9 mouse cellular contexts compared by ENCODE assay signal in the genomic region with DNA sequence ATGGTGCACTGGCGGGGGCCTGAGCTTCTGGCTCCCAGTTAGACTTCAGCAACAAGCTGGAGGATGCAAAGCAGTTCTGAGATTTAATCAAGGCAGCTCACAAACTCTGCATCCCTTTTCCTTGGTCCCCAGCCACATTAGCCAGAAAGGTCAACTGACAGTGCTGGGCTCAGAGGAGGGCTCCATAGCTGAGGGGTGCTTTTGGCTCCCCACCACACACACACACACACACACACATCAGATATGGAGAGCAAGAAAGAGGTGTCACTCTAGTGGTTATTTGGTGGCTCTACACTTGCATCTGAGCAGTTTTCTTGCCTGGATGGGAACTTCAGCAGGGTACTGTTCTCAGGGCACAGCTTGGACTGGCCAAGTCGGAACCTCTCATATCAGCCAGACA. TPM values are rescaled to one million over a fixed set of nuclear protein-coding genes. Genes with fewer than 3 reads are reported as not detected.
DNase-seq lines count a peak whose midpoint lies in the region; ATAC-seq lines count a peak whose summit lies in the region.
"Had no signal": no experiment of that assay in that cellular context is flagged by ENCODE, and none has a peak within 500 bp of the region (broad histone marks: within the 10 kb centered on the region; RNA-seq: fewer than 3 reads in every experiment).

No protein-coding gene starts in this region.

- peak; percentile 16 for DNase-seq in embryo, embryonic 10 days (ENCODE audit: low spot score)
- no peak for DNase-seq in embryo, embryonic 11 days
- no peak for DNase-seq in embryonic facial prominence, embryonic 11.5 days (ENCODE audit: low spot score)
- peak; percentile 19 for DNase-seq in midbrain, embryonic 14.5 days
- no peak for DNase-seq in adrenal gland, postnatal 4 days (ENCODE audit: low spot score in 2 of 2)
- DNase-seq in ovary, postnatal 14 days (ENCODE audit: low spot score): no peak
- DNase-seq in left cerebral cortex, postnatal 14 days (ENCODE audit: low spot score in 2 of 2): no peak

- H3K27ac ChIP-seq in embryonic facial prominence, embryonic 11.5 days (replicated peaks; ENCODE audit: low read depth, low read length): no peak overlapping the region
- peak overlapping the region; percentile 44; the same call in 1 of the 2 replicates for H3K27ac ChIP-seq in hindbrain, embryonic 15.5 days (replicated peaks)
- no peak overlapping the region for H3K27ac ChIP-seq in midbrain, embryonic 14.5 days (replicated peaks; ENCODE audit: low read depth, low read length)

- no peak for ATAC-seq in embryonic facial prominence, embryonic 11.5 days (replicated peaks; ENCODE audit: insufficient number of reproducible peaks, low FRiP score, low TSS enrichment, low read depth)
- peak; percentile 62 for ATAC-seq in hindbrain, embryonic 15.5 days (ENCODE audit: low FRiP score, low read depth)
- ATAC-seq in midbrain, embryonic 14.5 days (ENCODE audit: low FRiP score, low TSS enrichment): peak; percentile 50; the same call in 1 of the 2 replicates

- no peak overlapping the region; the same call in 1 of the 2 replicates for H3K9ac ChIP-seq in embryonic facial prominence, embryonic 11.5 days (replicated peaks; ENCODE audit: low read length)
- no peak overlapping the region for H3K9ac ChIP-seq in hindbrain, embryonic 15.5 days
- peak overlapping the region; percentile 3; the same call in 1 of the 2 replicates for H3K9ac ChIP-seq in midbrain, embryonic 14.5 days (replicated peaks; ENCODE audit: low read length)

- 35% methylated on average over 2 of the region's 2 CpGs for WGBS in embryonic facial prominence, embryonic 11.5 days
- 40% methylated on average over 2 of the region's 2 CpGs for WGBS in hindbrain, embryonic 15.5 days
- 48% methylated on average over 2 of the region's 2 CpGs for WGBS in midbrain, embryonic 14.5 days

- no peaks in the 10 kb centered on the region for H3K4me1 ChIP-seq in embryonic facial prominence, embryonic 11.5 days (ENCODE audit: control insufficient read depth, insufficient read depth, low read length)
- H3K4me1 ChIP-seq in hindbrain, embryonic 15.5 days (replicated peaks): peaks cover 16% of the 10 kb centered on the region
- 0 out of 2 replicates have a peak, but pooled peaks cover 7% of the 10 kb centered on the region for H3K4me1 ChIP-seq in midbrain, embryonic 14.5 days (ENCODE audit: control insufficient read depth, insufficient read depth, low read length)

- intact Hi-C loops in left cerebral cortex, postnatal 14 days (cut with DNase I): no loop called here

- no peaks in the 10 kb centered on the region for H3K9me3 ChIP-seq in embryonic facial prominence, embryonic 11.5 days (replicated peaks; ENCODE audit: control insufficient read depth, low read length)
- H3K9me3 ChIP-seq in hindbrain, embryonic 15.5 days: no peaks in the 10 kb centered on the region
- no peaks in the 10 kb centered on the region for H3K9me3 ChIP-seq in midbrain, embryonic 14.5 days (ENCODE audit: control insufficient read depth, low read length)

- H3K4me3 ChIP-seq in embryonic facial prominence, embryonic 11.5 days (ENCODE audit: low read depth, low read length): peak overlapping the region; percentile 38
- H3K4me3 ChIP-seq in hindbrain, embryonic 15.5 days: peak overlapping the region; percentile 39
- H3K4me3 ChIP-seq in midbrain, embryonic 14.5 days (replicated peaks; ENCODE audit: low read depth, low read length): peak overlapping the region; percentile 25
- H3K4me3 ChIP-seq: erythroblast, embryonic 14.5 days had no signal

- H3K4me2 ChIP-seq in embryonic facial prominence, embryonic 11.5 days (ENCODE audit: low read depth, low read length): peak overlapping the region; percentile 77
- H3K4me2 ChIP-seq in hindbrain, embryonic 15.5 days: peak overlapping the region; percentile 83
- H3K4me2 ChIP-seq in midbrain, embryonic 14.5 days (ENCODE audit: low read length): peak overlapping the region; percentile 55

- no peaks in the 10 kb centered on the region for H3K36me3 ChIP-seq in embryonic facial prominence, embryonic 11.5 days (replicated peaks; ENCODE audit: control insufficient read depth, insufficient read depth, low read depth, low read length)
- H3K36me3 ChIP-seq in hindbrain, embryonic 15.5 days: no peaks in the 10 kb centered on the region
- H3K36me3 ChIP-seq in midbrain, embryonic 14.5 days (ENCODE audit: control insufficient read depth, insufficient read depth, low read length): no peaks in the 10 kb centered on the region

- no peaks in the 10 kb centered on the region for H3K27me3 ChIP-seq in embryonic facial prominence, embryonic 11.5 days (ENCODE audit: control insufficient read depth, insufficient read depth, low read length)
- H3K27me3 ChIP-seq in hindbrain, embryonic 15.5 days: 0 out of 2 replicates have a peak, but pooled peaks cover 4% of the 10 kb centered on the region
- 0 out of 2 replicates have a peak, but pooled peaks cover 13% of the 10 kb centered on the region for H3K27me3 ChIP-seq in midbrain, embryonic 14.5 days (ENCODE audit: control insufficient read depth, insufficient read depth, low read length)

RNA-seq across cellular contexts. Expression of a gene that starts 0.5 kb away (rescaled TPM):
- 13.5 and 13.9 TPM in 2 replicates for polyA plus RNA-seq in embryonic facial prominence, embryonic 11.5 days (2014; fragmentation: Nextera tagmentation; extraction: Ambion mirVana)
- 18.9 and 20.9 TPM in 2 replicates for polyA plus RNA-seq in hindbrain, embryonic 15.5 days (2015; fragmentation: Nextera tagmentation; extraction: Ambion mirVana)
- polyA plus RNA-seq in midbrain, embryonic 14.5 days (2014; fragmentation: Nextera tagmentation; extraction: Ambion mirVana): 30.5 and 30.7 TPM in 2 replicates
- total RNA-seq in adrenal gland, postnatal 4 days (2021): 10 to 100 TPM; 11.0 to 23.2 TPM
- total RNA-seq in left cerebral cortex, postnatal 14 days (2021): 1 to 10 TPM; 1.6 to 1.7 TPM
- polyA plus RNA-seq: erythroblast, embryonic 14.5 days had no signal

RNA-seq across cellular contexts. Expression of a gene that starts 48.6 kb away (rescaled TPM):
- 0.13 TPM in 1 of 2 replicates, not detected in the other for polyA plus RNA-seq in embryonic facial prominence, embryonic 11.5 days (2014; fragmentation: Nextera tagmentation; extraction: Ambion mirVana)
- polyA plus RNA-seq in hindbrain, embryonic 15.5 days (2015; fragmentation: Nextera tagmentation; extraction: Ambion mirVana): 0.09 and 0.21 TPM in 2 replicates
- polyA plus RNA-seq in midbrain, embryonic 14.5 days (2014; fragmentation: Nextera tagmentation; extraction: Ambion mirVana): 0.26 and 0.29 TPM in 2 replicates
- total RNA-seq in adrenal gland, postnatal 4 days (2021): not detected
- total RNA-seq in left cerebral cortex, postnatal 14 days (2021): 1 to 10 TPM; 1.4 to 1.9 TPM
- polyA plus RNA-seq: erythroblast, embryonic 14.5 days had no signal

Comparison
In these comparisons a context has a peak if more than half of its experiments do, and no peak if none do; other contexts are left out.
1. DNase-seq: peak in embryo, embryonic 10 days (single experiment) and midbrain, embryonic 14.5 days (single experiment); none in embryo, embryonic 11 days (single experiment), embryonic facial prominence, embryonic 11.5 days (single experiment), adrenal gland, postnatal 4 days (0 of 2), ovary, postnatal 14 days (single experiment) and left cerebral cortex, postnatal 14 days (0 of 2).
2. Peak in every context shown above with its lines, with median percentiles within 50 percentile points of each other: H3K4me2 ChIP-seq and H3K4me3 ChIP-seq.